Mouse (Mus musculus): ENCODE data around the gene Rrp12.
A peak's percentile ranks its signal among the peaks of the same experiment; 100 is the strongest.

Gene Rrp12

DNA sequence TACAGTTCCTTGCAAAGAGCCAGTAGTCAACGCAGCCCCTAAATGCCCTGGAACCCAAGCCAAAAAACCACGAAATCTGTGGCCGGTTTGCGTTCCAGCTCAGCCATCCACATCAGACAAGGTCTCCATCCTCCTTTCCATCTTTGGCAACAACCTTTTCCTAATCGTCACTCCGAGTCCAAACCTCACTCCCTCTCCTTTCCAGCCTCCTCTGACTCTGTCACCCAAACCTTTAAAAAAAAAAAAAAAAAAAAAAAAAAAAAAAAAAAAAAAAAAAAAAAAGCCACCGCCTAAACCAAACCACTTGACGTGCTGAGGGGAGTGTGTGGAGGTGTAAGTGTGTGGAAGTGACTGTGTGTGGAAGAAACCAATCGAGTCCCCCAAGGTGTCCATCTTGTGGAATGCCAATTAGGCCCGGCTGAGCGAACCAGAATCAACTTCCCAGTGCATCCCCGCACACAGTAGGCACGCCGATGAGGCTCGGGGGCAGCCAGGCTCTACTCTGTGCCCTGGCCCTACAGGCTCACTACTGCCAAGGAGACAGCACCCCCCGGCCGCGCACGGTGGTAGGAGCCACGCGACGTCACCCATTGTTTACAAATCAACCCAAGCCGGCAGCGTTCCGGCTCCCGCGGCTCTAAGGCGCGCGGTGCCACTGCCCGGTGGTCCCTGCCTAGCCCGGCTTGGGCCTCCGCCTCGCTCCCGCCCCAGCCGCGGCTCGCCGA is 66.4 kb downstream of the Rrp12 start, which contains the start of gene Frat1:
Frat1 (plus strand) TSS at position 590 of the 725 bp plus-strand sequence.
- DNase-seq (ENCODE audit: low spot score) = peak; percentile 87

DNA sequence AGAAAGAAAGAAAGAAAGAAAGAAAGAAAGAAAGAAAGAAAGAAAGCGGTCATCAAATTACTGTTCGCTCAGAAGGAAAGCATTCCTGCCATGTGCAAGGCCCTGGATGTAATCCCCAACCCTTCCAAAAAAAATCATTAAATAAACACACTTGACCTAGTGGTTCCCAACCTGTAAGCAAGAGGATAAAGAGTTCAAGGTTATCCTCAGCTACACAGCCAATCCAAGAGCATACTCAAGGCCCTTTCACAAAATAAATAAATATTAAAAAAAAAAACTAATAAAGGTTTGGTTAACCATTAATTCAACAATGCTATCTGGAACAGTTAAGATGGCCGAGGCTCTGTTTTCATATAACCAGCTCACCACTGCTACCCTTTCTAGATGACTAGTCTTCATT is 67.0 kb downstream of the Rrp12 start:
- no peak for DNase-seq (ENCODE audit: low spot score)

DNA sequence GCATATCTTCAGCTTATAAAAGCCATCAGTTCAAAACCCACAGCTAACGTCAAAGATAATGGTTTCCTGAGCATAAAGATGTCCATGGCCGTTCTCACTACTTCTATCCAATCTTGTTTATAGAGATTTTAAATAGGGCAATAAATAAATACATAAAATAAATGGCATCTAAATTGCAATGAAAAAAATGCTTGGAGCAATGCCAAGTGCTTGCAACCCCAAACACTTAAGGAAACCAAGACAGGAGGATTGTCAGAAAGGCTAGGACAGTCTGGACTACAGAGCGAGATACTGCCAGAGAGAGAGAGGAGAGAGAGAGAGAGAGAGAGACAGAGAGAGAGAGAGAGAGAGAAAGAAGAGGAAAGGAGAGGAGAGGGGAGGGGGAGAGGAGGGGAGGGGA is 69.4 kb downstream of the Rrp12 start:
- no peak for DNase-seq (ENCODE audit: low spot score)

DNA sequence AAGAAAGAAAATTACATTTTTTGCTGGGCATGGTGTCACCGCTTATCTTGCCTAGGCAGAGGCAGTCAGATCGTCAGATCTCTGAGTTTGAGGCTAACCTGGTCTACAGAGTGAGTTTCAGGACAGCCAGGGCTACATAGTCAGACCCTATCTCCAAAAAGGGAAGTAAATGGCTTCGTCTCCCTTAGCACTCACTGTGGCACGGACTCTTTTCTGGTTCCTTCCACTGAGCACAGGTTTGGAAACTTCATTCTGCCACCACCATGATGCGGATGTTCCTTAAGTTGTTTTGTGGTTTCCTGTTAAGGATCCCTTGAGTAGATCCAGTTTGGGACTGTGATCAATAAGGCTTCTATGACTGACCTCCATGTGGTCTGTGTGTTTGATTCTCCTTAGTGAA is 71.0 kb downstream of the Rrp12 start:
- DNase-seq (ENCODE audit: low spot score) = no peak

DNA sequence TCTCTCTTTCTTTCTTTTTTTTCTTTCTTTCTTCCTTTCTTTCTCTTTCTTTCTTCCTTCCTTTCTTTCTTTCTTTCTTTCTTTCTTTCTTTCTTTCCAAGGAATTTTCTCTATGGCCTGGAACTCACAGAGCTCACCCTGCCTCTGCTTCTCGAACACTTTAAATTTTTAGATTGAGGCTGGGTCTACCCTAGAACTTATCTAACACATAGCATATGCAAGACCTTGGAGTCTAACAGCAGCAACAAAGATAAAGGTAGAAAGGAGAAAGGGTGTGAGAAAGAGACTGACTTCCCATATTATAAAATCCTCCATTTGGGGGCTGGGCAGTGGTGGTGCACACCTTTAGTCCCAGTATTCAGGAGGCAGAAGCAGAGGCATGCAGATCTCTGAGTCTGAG is 73.4 kb downstream of the Rrp12 start:
- no peak for DNase-seq (ENCODE audit: low spot score)

DNA sequence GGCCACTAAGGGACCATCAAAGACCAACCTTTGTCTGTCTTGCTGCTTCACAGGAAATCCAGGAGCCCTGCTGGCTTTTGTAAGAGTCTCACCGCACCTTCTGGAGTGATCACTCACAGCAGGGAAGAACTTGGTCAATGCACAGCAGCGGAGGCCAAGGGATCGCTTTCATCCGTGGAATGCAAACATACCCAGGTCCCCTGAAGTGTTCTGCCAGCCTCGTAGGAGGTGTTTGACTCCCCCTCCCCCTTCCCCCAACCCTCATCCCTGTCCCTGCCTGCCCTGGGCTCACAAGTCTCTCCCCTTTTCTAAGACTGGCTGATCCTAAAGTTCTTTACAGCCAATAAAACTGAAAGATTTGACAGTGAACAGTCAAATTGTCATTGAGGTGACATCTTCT is 74.5 kb downstream of the Rrp12 start:
- no peak for DNase-seq (ENCODE audit: low spot score)

DNA sequence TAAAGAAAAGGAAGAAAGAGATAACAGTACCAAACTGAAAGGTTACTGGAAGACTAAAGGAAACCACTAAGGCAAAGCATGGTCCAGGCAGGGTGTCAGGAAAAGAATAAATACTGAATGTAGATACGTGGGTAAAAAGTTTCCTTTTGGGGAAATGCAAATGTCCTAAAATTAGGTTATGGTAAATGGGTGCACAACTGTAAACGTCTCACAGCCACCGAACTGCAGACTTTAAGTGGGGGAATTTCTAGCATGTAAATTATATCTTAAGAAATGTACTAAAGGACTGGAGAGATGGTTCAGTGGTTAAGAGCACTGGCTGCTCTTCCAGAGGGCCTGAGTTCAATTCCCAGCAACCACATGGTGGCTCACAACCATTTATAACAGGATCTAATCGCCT is 77.2 kb downstream of the Rrp12 start:
- no peak for DNase-seq (ENCODE audit: low spot score)

DNA sequence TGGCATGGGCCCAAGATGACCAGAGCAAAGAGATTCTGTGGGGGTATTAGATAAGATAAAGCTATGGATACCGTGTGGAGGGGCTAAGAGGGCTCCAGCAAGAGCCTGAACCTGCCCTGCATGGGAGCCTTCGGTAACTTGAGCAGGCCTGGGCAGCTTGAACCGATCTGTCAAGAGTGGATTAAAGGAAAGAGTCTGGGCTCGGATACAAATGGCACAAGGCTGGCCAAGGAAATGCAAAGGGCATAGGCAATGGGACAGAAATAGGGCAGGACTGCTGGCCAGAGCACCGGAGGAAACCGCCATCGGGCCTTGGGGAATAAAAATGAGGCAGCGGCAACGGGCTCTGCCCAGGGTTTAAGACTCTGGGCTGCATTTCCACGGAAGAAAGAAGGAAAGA is 78.6 kb downstream of the Rrp12 start:
- no peak for DNase-seq (ENCODE audit: low spot score)

DNA sequence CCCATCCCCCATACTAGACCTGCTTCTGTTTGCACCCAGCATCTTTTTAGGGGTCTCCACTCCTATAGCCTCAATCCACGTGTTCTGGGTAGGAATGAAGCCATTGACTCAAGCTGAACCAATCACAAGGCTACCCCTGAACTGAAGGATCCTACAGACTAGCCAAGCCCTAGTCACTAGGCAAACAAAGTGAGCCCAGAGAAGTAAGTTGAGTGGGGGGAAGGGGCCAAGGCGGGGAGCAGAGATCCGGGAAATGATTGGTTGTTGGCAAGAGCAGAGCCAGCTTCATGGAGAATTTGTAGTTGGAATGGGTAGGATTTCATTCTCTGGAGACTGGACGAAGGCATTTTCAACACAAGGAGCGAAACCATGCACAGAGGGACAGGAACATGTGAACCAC is 79.1 kb downstream of the Rrp12 start:
- no peak for DNase-seq (ENCODE audit: low spot score)

DNA sequence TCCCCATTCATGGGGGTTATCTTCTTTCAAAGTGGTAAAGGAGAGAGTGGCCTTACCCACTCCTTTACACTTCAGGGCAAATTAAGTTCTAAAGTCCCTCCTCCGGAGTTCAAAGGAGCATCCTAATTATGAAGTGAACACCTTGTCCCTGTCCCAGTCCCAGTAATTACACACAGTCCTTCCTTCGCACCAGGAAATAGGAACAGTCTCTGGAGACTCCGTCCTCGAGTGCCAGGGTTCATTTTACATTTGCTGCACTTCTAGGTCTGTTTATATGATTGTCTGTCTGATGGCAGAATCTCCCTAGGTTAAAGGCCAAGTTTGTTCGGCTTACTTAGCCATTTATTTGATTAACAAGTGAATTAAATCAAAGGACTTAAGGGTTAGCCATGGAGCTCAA is 79.6 kb downstream of the Rrp12 start:
- no peak for DNase-seq (ENCODE audit: low spot score)

DNA sequence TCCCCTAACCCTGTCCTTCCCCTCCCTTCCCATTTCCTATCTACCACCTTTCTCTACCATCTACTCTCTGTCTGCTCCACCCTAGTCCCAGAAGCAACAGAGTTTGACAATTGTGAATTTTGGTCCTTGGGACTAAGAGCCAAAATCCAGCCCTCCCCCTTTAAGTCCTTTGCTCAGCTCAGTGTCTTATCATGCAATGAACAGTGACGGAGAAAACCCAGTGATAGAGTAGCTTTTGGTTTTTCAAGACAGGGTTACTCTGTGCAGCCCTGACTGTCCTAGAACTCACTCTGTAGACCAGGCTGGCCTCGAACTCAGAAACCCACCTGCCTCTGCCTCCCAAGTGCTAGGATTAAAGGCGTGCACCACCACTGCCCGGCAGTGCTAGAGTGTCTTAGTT is 82.6 kb downstream of the Rrp12 start:
- no peak for DNase-seq (ENCODE audit: low spot score)

All from c-Kit-positive CD71-positive TER-119-positive erythroid progenitor cells, embryonic 14.5 days (primary cell).